Mouse (Mus musculus) ES-Bruce4 (cell line): ENCODE data around the gene Clps.

Experiments used
- CTCF ChIP-seq: IDR thresholded peaks from one replicate; pipeline ENCODE4 v1.8.1; 2011; ENCODE audit warnings: low read depth, low read length
- POLR2A ChIP-seq: IDR thresholded peaks from one replicate; pipeline ENCODE4 v1.8.1; 2011; ENCODE audit warnings: low read length; ENCODE audit not compliant: insufficient read depth

- TF ChIP-seq CTCF (no peak), POLR2A (no peak)
Observed at GRCm38 (mm10) chr17:28518615-28519071, 41.9 kb downstream of the Clps start.
